Mouse (Mus musculus) bone marrow, adult 2 months (tissue): ENCODE measurements around the gene Xylb. TPM values are rescaled to one million over a fixed set of nuclear protein-coding genes. Genes with fewer than 3 reads are reported as not detected.
A peak's percentile ranks its signal among the peaks of the same experiment; 100 is the strongest.

Experiments
- H3K27ac ChIP-seq: fragments of 200-500 bp; 2 replicates; pipeline ENCODE4 v1.5.1; 2012; ENCODE audit warnings: low read depth, mild to moderate bottlenecking, control low read depth, inconsistent platforms, low read length; ENCODE audit not compliant: control insufficient read depth, poor library complexity, insufficient read depth
- H3K4me1 ChIP-seq: fragments of 200-500 bp; 2 replicates; pipeline ENCODE4 v1.6.1; 2011; ENCODE audit warnings: low read length; ENCODE audit not compliant: control insufficient read depth, insufficient read depth
- H3K4me3 ChIP-seq: fragments of 200-500 bp; replicated peaks from 2 replicates; pipeline ENCODE3; 2011; ENCODE audit warnings: mild to moderate bottlenecking, low read depth, low read length, control low read depth; ENCODE audit not compliant: control insufficient read depth
- CTCF ChIP-seq: fragments of 200-500 bp; IDR thresholded peaks from 2 replicates; pipeline ENCODE4 v1.5.1; 2011; ENCODE audit warnings: low read length, control low read depth; ENCODE audit not compliant: control insufficient read depth, insufficient read depth
- POLR2A ChIP-seq: fragments of 200-500 bp; IDR thresholded peaks from 2 replicates; pipeline ENCODE4 v1.6.1; 2011; ENCODE audit warnings: low read depth, mild to moderate bottlenecking, control low read depth, low read length, borderline replicate concordance; ENCODE audit not compliant: control insufficient read depth
- WGBS: fragments of 180-500 bp; shearing (Covaris S2); methylation state at CpG from one replicate; pipeline ENCODE4 v1.1.7; 2018; 5-methylcytosine and 5-hydroxymethylcytosine counted together
- polyA plus RNA-seq: library from polyadenylated mRNA; stranded (reverse); fragments of >200 nt; gene quantifications from 2 replicates; pipeline ENCODE4 v1.2.4, GENCODE M21; 2011; ENCODE audit warnings: low replicate concordance; ENCODE audit not compliant: missing spikeins, insufficient read depth, insufficient read length

Xylb gene
- polyA plus RNA-seq, 1 experiment: 2.3 TPM

- no peak for TF ChIP-seq CTCF
- peak; percentile 66; the same call in 1 of the 2 replicates for TF ChIP-seq POLR2A
- Histone ChIP-seq H3K27ac (peak within 1 kb of the TSS; percentile 98), H3K4me1 (peaks cover 2% of the 10 kb centered on the region; the same call in 1 of the 2 replicates), H3K4me3 (peak within 1 kb of the TSS; percentile 91)
- WGBS: under 1% methylated on average over 76 of the region's 76 CpGs
Measured at GRCm38 (mm10) chr9:119322289-119323259, 34.6 kb upstream of the Xylb start, which contains the start of gene Oxsr1. Gene Oxsr1, minus strand, starts transcription at chr9:119322427.

- TF ChIP-seq POLR2A (no peak), CTCF (no peak)
- Histone ChIP-seq H3K4me1 (peaks cover 3% of the 10 kb centered on the region; the same call in 1 of the 2 replicates), H3K27ac (peak overlapping the region; percentile 95), H3K4me3 (peak overlapping the region; percentile 91)
- 3% methylated on average over 9 of the region's 9 CpGs for WGBS
Measured at GRCm38 (mm10) chr9:119323260-119323645, 33.9 kb upstream of the Xylb start.

- Histone ChIP-seq H3K4me3 (no peak overlapping the region), H3K4me1 (peaks cover 3% of the 10 kb centered on the region; the same call in 1 of the 2 replicates), H3K27ac (no peak overlapping the region)
- TF ChIP-seq CTCF (no peak), POLR2A (no peak)
- WGBS: 0% methylated on average over 1 of the region's 1 CpGs
Measured at GRCm38 (mm10) chr9:119324130-119324529, 33.1 kb upstream of the Xylb start.

GRCm38 (mm10) chr9:119328488-119328887, 28.7 kb upstream of the Xylb start:
- no peak overlapping the region for H3K27ac ChIP-seq
- H3K4me3 ChIP-seq: no peak overlapping the region
- TF ChIP-seq POLR2A (no peak), CTCF (no peak)
- WGBS: 3% methylated on average over 3 of the region's 3 CpGs
- peaks cover 3% of the 10 kb centered on the region; the same call in 1 of the 2 replicates for H3K4me1 ChIP-seq

GRCm38 (mm10) chr9:119330186-119330963, 26.8 kb upstream of the Xylb start:
- H3K4me1 ChIP-seq: peaks cover 6% of the 10 kb centered on the region; the same call in 1 of the 2 replicates
- H3K4me3 ChIP-seq: no peak overlapping the region
- TF ChIP-seq CTCF: no peak
- no peak for TF ChIP-seq POLR2A
- no peak overlapping the region for H3K27ac ChIP-seq
- 77% methylated on average over 15 of the region's 15 CpGs for WGBS

GRCm38 (mm10) chr9:119334324-119334723, 22.9 kb upstream of the Xylb start:
- 5% methylated on average over 10 of the region's 10 CpGs for WGBS
- TF ChIP-seq POLR2A (no peak), CTCF (no peak)
- H3K4me3 ChIP-seq: no peak overlapping the region
- peak overlapping the region; percentile 75 for H3K27ac ChIP-seq
- peaks cover 7% of the 10 kb centered on the region; the same call in 1 of the 2 replicates for H3K4me1 ChIP-seq

- TF ChIP-seq CTCF (no peak), POLR2A (no peak)
- Histone ChIP-seq H3K4me1 (peaks cover 7% of the 10 kb centered on the region; the same call in 1 of the 2 replicates), H3K27ac (peak overlapping the region; percentile 75), H3K4me3 (no peak overlapping the region)
- WGBS: 65% methylated on average over 2 of the region's 2 CpGs
Measured at GRCm38 (mm10) chr9:119334834-119335233, 22.3 kb upstream of the Xylb start.
